In genomic region chr5:144767106-144767798, GRCm38 (mm10) we compare ENCODE assay signal across 8 mouse cellular contexts. TPM values are rescaled to one million over a fixed set of nuclear protein-coding genes. Genes with fewer than 3 reads are reported as not detected.
DNase-seq lines count a peak whose midpoint lies in the region; ATAC-seq lines count a peak whose summit lies in the region.
"Not testable (repeated sequence)": the region's sequence is repeated elsewhere in the genome, so short reads cannot be mapped to it uniquely, and the experiment has no call there.

Gene Trrap (plus strand): TSS chr5:144767732.

- peaks cover 14% of the 10 kb centered on the region for H3K27me3 ChIP-seq in erythroblast, embryonic 14.5 days (ENCODE audit: control insufficient read depth)
- H3K27me3 ChIP-seq in hindbrain, embryonic 13.5 days; midbrain, embryonic 16.5 days (ENCODE audit: control insufficient read depth, insufficient read depth, low read depth, low read length): not testable (repeated sequence)
- H3K27me3 ChIP-seq in liver, embryonic 13.5 days, result peaks cover 11% of the 10 kb centered on the region

- DNase-seq in adrenal gland, postnatal 4 days (ENCODE audit: low spot score in 2 of 2); liver, embryonic 13.5 days; thymus, postnatal 0 days (ENCODE audit: low spot score): not testable (repeated sequence)
- peak; percentile 92 for DNase-seq in heart, adult 11 months
- DNase-seq in layer of hippocampus, postnatal 10 days (ENCODE audit: low spot score in 2 of 2), result peak in 1 of 2 experiments; percentile 27

- peak within 1 kb of the TSS; percentile 84 for H3K4me2 ChIP-seq in hindbrain, embryonic 13.5 days
- peak within 1 kb of the TSS; percentile 91 for H3K4me2 ChIP-seq in liver, embryonic 13.5 days
- peak within 1 kb of the TSS; percentile 85 for H3K4me2 ChIP-seq in midbrain, embryonic 16.5 days (ENCODE audit: low read length)

- peak within 1 kb of the TSS; percentile 94 for H3K9ac ChIP-seq in hindbrain, embryonic 13.5 days
- peak within 1 kb of the TSS; percentile 93 for H3K9ac ChIP-seq in liver, embryonic 13.5 days
- H3K9ac ChIP-seq in midbrain, embryonic 16.5 days (ENCODE audit: low read depth, low read length), result peak within 1 kb of the TSS; percentile 92

- peaks cover 31% of the 10 kb centered on the region for H3K4me1 ChIP-seq in erythroblast, embryonic 14.5 days (ENCODE audit: control insufficient read depth)
- peaks cover 16% of the 10 kb centered on the region for H3K4me1 ChIP-seq in hindbrain, embryonic 13.5 days (replicated peaks)
- H3K4me1 ChIP-seq in liver, embryonic 13.5 days (replicated peaks), result peaks cover 29% of the 10 kb centered on the region
- peaks cover 14% of the 10 kb centered on the region for H3K4me1 ChIP-seq in midbrain, embryonic 16.5 days (ENCODE audit: control insufficient read depth, insufficient read depth, low read length)

- peaks cover 19% of the 10 kb centered on the region for H3K36me3 ChIP-seq in erythroblast, embryonic 14.5 days (ENCODE audit: control insufficient read depth)
- H3K36me3 ChIP-seq in hindbrain, embryonic 13.5 days, result peaks cover 18% of the 10 kb centered on the region
- peaks cover 18% of the 10 kb centered on the region for H3K36me3 ChIP-seq in liver, embryonic 13.5 days
- H3K36me3 ChIP-seq in midbrain, embryonic 16.5 days (ENCODE audit: control insufficient read depth, insufficient read depth, low read length), result not testable (repeated sequence)

- WGBS in hindbrain, embryonic 13.5 days, result 84% methylated on average over 12 of the region's 15 CpGs
- WGBS in liver, embryonic 13.5 days (ENCODE audit: insufficient replicate concordance), result 79% methylated on average over 11 of the region's 15 CpGs
- WGBS in midbrain, embryonic 16.5 days, result 85% methylated on average over 12 of the region's 15 CpGs

- H3K4me3 ChIP-seq in erythroblast, embryonic 14.5 days (replicated peaks), result peak within 1 kb of the TSS; percentile 79
- peak within 1 kb of the TSS; percentile 83 for H3K4me3 ChIP-seq in hindbrain, embryonic 13.5 days
- peak within 1 kb of the TSS; percentile 94 for H3K4me3 ChIP-seq in liver, embryonic 13.5 days (replicated peaks)
- H3K4me3 ChIP-seq in midbrain, embryonic 16.5 days (ENCODE audit: low read depth, low read length), result peak within 1 kb of the TSS; percentile 82

- peak within 1 kb of the TSS; percentile 97 for H3K27ac ChIP-seq in hindbrain, embryonic 13.5 days
- H3K27ac ChIP-seq in liver, embryonic 13.5 days, result peak within 1 kb of the TSS; percentile 90
- H3K27ac ChIP-seq in midbrain, embryonic 16.5 days (ENCODE audit: low read length), result peak within 1 kb of the TSS; percentile 99

- H3K9me3 ChIP-seq in erythroblast, embryonic 14.5 days (ENCODE audit: control insufficient read depth, low read length); hindbrain, embryonic 13.5 days; liver, embryonic 13.5 days (replicated peaks); midbrain, embryonic 16.5 days (replicated peaks; ENCODE audit: control insufficient read depth, low read length, poor library complexity, severe bottlenecking): not testable (repeated sequence)

- ATAC-seq in hindbrain, embryonic 13.5 days (ENCODE audit: low FRiP score); liver, embryonic 13.5 days (ENCODE audit: low read depth); midbrain, embryonic 16.5 days: not testable (repeated sequence)

RNA-seq across cellular contexts. Expression of gene Trrap, which starts in this region (rescaled TPM):
- 100 to 1,000 TPM; 141 to 154 TPM for total RNA-seq in adrenal gland, postnatal 4 days (2021)
- polyA plus RNA-seq in erythroblast, embryonic 14.5 days (2012), result 2.9 and 3.9 TPM in 2 replicates
- 72.1 and 72.8 TPM in 2 replicates for polyA plus RNA-seq in hindbrain, embryonic 13.5 days (2015; fragmentation: Nextera tagmentation; extraction: Ambion mirVana)
- 100 to 1,000 TPM; 149 to 169 TPM for total RNA-seq in layer of hippocampus, postnatal 10 days (2021)
- 14.3 and 17.2 TPM in 2 replicates for polyA plus RNA-seq in liver, embryonic 13.5 days (2015; fragmentation: Nextera tagmentation; extraction: Ambion mirVana)
- polyA plus RNA-seq in midbrain, embryonic 16.5 days (2015; fragmentation: Nextera tagmentation; extraction: Ambion mirVana), result 71.4 and 77.7 TPM in 2 replicates
- 41.6 and 51.7 TPM in 2 replicates for polyA plus RNA-seq in thymus, postnatal 0 days (2015; fragmentation: Nextera tagmentation; extraction: Ambion mirVana)
